In the genomic region with DNA sequence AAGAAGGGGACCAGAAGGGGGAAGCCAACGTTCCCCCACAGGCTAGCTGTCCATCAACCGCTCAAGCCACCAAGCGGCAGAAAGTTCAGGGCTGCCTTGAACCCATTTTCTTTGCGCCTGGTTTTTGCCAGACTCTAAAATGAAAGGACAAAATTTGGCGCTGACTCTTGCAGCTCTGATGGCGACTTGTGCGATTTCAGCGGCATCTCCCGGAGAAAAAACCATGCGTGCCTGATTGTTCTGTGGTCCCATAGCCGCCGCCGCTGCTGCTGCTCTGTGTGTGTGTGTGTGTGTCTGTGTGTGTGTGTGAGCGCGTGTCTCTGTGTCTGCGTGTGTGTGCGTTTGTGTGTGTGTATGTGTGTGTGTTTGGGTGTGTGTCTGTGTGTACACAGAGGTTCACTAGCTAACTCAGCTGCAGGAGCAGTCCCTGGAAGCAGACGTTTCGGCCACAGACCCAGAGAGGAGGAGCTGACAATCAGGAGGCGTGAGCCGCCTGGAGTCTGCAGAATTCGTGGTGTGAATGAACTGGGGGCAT, we compare ENCODE assay signal across 9 mouse cellular contexts. TPM values are rescaled to one million over a fixed set of nuclear protein-coding genes. Genes with fewer than 3 reads are reported as not detected.
DNase-seq lines count a peak whose midpoint lies in the region; ATAC-seq and TF ChIP-seq lines count a peak whose summit lies in the region.
"Had no signal": no experiment of that assay in that cellular context is flagged by ENCODE, and none has a peak within 500 bp of the region (broad histone marks: within the 10 kb centered on the region; RNA-seq: fewer than 3 reads in every experiment).

No protein-coding gene starts in this region.

- WGBS in intestine, embryonic 15.5 days, result under 1% methylated on average over 22 of the region's 22 CpGs
- 1% methylated on average over 22 of the region's 22 CpGs for WGBS in liver, embryonic 11.5 days

- H3K27ac ChIP-seq in intestine, embryonic 15.5 days, result peak overlapping the region; percentile 95
- H3K27ac ChIP-seq in liver, embryonic 11.5 days (ENCODE audit: low read depth, low read length), result 0 out of 2 replicates have a peak overlapping the region, but pooled peaks have one; percentile 13

- no peaks in the 10 kb centered on the region for H3K36me3 ChIP-seq in erythroblast, embryonic 14.5 days (ENCODE audit: control insufficient read depth)
- no peaks in the 10 kb centered on the region for H3K36me3 ChIP-seq in intestine, embryonic 15.5 days
- no peaks in the 10 kb centered on the region for H3K36me3 ChIP-seq in liver, embryonic 11.5 days (ENCODE audit: control insufficient read depth, insufficient read depth, low read length)

- no peaks in the 10 kb centered on the region for H3K4me1 ChIP-seq in erythroblast, embryonic 14.5 days (ENCODE audit: control insufficient read depth)
- peaks cover 20% of the 10 kb centered on the region for H3K4me1 ChIP-seq in intestine, embryonic 15.5 days (replicated peaks)
- H3K4me1 ChIP-seq in liver, embryonic 11.5 days (replicated peaks; ENCODE audit: control insufficient read depth, insufficient read depth, low read length), result no peaks in the 10 kb centered on the region

- DNase-seq in brain, embryonic 14.5 days (ENCODE audit: low read depth), result peak; percentile 78
- DNase-seq in gastrocnemius, postnatal 14 days, result peak; percentile 42
- peak; percentile 54 for DNase-seq in liver, embryonic 11.5 days (ENCODE audit: low spot score)
- peak; percentile 35 for DNase-seq in ovary, postnatal 10 days (ENCODE audit: low spot score)

- intact Hi-C loops in gastrocnemius, postnatal 14 days (cut with DNase I; ENCODE audit: low total_unique reads), result no loop called here

- no peaks in the 10 kb centered on the region for H3K9me3 ChIP-seq in erythroblast, embryonic 14.5 days (ENCODE audit: control insufficient read depth, low read length)
- H3K9me3 ChIP-seq in intestine, embryonic 15.5 days, result no peaks in the 10 kb centered on the region
- H3K9me3 ChIP-seq in liver, embryonic 11.5 days (ENCODE audit: control insufficient read depth, low read length), result no peaks in the 10 kb centered on the region

- 0 out of 2 replicates have a peak, but pooled peaks have one; percentile 6 for TF ChIP-seq POLR2A in brain, embryonic 14.5 days (IDR thresholded peaks at IDR 0.05; ENCODE audit: borderline replicate concordance, extremely low read depth, insufficient read depth, insufficient read length, poor library complexity, severe bottlenecking)

- H3K27me3 ChIP-seq in erythroblast, embryonic 14.5 days (ENCODE audit: control insufficient read depth), result peaks cover 76% of the 10 kb centered on the region
- H3K27me3 ChIP-seq in intestine, embryonic 15.5 days (replicated peaks), result peaks cover 29% of the 10 kb centered on the region
- H3K27me3 ChIP-seq in liver, embryonic 11.5 days (replicated peaks; ENCODE audit: control insufficient read depth, insufficient read depth, low read length), result peaks cover 85% of the 10 kb centered on the region
- H3K27me3 ChIP-seq: CH12.LX had no signal

- peak overlapping the region; percentile 90 for H3K4me2 ChIP-seq in intestine, embryonic 15.5 days (replicated peaks)
- peak overlapping the region; percentile 75 for H3K4me2 ChIP-seq in liver, embryonic 11.5 days

- peak overlapping the region; percentile 30 for H3K4me3 ChIP-seq in erythroblast, embryonic 14.5 days (replicated peaks)
- peak overlapping the region; percentile 71 for H3K4me3 ChIP-seq in intestine, embryonic 15.5 days (replicated peaks)
- H3K4me3 ChIP-seq in liver, embryonic 11.5 days (ENCODE audit: low read depth, low read length), result peak overlapping the region; percentile 55

- peak overlapping the region; percentile 71 for H3K9ac ChIP-seq in intestine, embryonic 15.5 days
- peak overlapping the region; percentile 34 for H3K9ac ChIP-seq in liver, embryonic 11.5 days (ENCODE audit: low read depth, low read length)

- 0 out of 2 replicates have a peak, but pooled peaks have one; percentile 7 for TF ChIP-seq CTCF in brain, embryonic 14.5 days (IDR thresholded peaks at IDR 0.05; ENCODE audit: borderline replicate concordance, extremely low read depth, insufficient read depth, insufficient read length)

- no peak for ATAC-seq in erythroblast, adult 5-6 weeks (replicated peaks; ENCODE audit: low FRiP score, poor library complexity, severe bottlenecking)
- ATAC-seq in intestine, embryonic 15.5 days, result peak; percentile 60
- ATAC-seq in liver, embryonic 11.5 days (replicated peaks; ENCODE audit: low FRiP score), result 0 out of 2 replicates have a peak, but pooled peaks have one; percentile 25
- no peak for ATAC-seq in inflammation-experienced regulatory T-cells, adult 6 months

RNA-seq across cellular contexts. Expression of gene Wnt5a, which starts 0.6 kb away (rescaled TPM):
- not detected in 2 replicates for polyA plus RNA-seq in erythroblast, embryonic 14.5 days (2012)
- not detected in 2 replicates for total RNA-seq in erythroblast, adult 5-6 weeks (2015; ENCODE audit: low replicate concordance)
- total RNA-seq in erythroblast, adult 5-6 weeks (2017; ENCODE audit: low replicate concordance), result not detected in 2 replicates
- polyA plus RNA-seq in brain, embryonic 14.5 days (2012; rRNA removed), result 15.0 and 22.6 TPM in 2 replicates
- 1 to 10 TPM; 6.6 to 10.0 TPM for total RNA-seq in gastrocnemius, postnatal 14 days (2021)
- polyA plus RNA-seq in intestine, embryonic 15.5 days (2015; fragmentation: Nextera tagmentation; extraction: Ambion mirVana), result 23.2 and 27.4 TPM in 2 replicates
- polyA plus RNA-seq in liver, embryonic 11.5 days (2014; fragmentation: Nextera tagmentation; extraction: Ambion mirVana), result 2.2 and 3.7 TPM in 2 replicates
- polyA plus RNA-seq in inflammation-experienced regulatory T-cells, adult 6 months (2017; shearing (Covaris generic)), result not detected
- total RNA-seq: CH12.LX had no signal

Comparison
In these comparisons a context has a peak if more than half of its experiments do, and no peak if none do; other contexts are left out.
1. ATAC-seq: peak in intestine, embryonic 15.5 days (single experiment) and liver, embryonic 11.5 days (single experiment); none in erythroblast, adult 5-6 weeks (single experiment) and inflammation-experienced regulatory T-cells, adult 6 months (single experiment).
2. Peak in every context shown above with its lines, with median percentiles within 50 percentile points of each other: H3K4me3 ChIP-seq and DNase-seq.